Mouse (Mus musculus) layer of hippocampus, adult 11-12 months (tissue): ENCODE data around the gene Cstf1.

Source experiments
- DNase-seq: peaks from one replicate; pipeline ENCODE4 v3.0.0; 2022; ENCODE audit warnings: low spot score

Gene Cstf1

GRCm38 (mm10) chr2:172416876-172417275 is 46.4 kb downstream of the Cstf1 start:
- DNase-seq, result no peak

GRCm38 (mm10) chr2:172418208-172418607 is 47.7 kb downstream of the Cstf1 start:
- DNase-seq, result no peak

DNA sequence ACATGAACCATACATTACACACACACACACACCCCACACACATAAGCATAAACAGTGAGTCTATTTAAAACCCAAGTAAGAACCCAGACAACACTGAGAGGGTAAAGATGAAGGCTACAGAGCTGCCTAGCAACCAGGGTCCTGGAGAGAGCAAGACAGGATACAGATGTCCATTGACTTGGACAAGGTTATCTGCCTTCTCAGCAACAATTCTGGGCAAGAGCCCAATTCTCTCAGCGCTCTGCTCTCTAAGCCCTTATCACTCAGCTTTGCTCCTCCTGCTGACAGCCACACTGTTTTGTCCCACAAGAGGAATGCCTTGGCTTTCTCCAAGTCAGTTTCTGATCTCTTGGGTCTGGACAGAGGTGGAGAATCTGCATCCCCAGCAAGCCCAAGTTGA is 60.1 kb downstream of the Cstf1 start:
- no peak for DNase-seq
